Mouse (Mus musculus): ENCODE measurements around the gene Prkcb. TPM values are rescaled to one million over a fixed set of nuclear protein-coding genes. Genes with fewer than 3 reads are reported as not detected.

The Prkcb gene
- 1.9 TPM for polyA plus RNA-seq (2014; fragmentation: Illumina TruSeq; extraction: RNeasy Lipid Tissue Mini Kit (QIAGEN cat#74804); ENCODE audit: low read depth, low replicate concordance)

DNA sequence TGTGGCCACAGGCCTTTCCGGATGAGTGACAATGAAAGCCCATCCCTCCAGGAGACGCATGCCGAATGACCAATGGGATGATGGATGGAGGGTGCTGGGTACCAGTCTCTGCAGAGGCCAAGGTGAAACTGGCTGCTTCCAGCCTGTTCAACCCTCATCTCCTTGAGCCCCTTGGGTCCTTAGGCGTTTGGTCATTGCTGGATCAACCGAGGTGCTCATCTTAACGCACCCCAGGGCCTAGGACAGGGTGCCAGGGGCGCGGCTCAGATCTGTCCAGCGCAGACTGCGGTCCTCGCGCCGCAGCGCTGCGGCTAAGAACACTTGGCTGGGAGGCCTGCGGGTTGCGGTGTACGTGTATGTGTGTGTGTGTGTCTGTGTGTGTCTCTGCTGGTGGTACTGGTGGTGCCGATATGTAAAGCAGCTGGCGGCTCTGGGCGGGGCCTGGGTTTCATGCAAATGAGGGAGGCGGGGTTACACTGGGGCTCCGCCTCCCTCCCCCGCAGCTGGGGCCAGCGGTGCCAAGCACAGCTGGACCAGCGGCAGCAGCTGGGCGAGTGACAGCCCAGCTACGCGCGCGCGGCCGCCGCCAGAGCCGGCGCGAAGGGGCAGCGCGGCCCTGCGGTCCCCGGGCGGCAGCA is at the start of gene Prkcb:
TSS of gene Prkcb (plus strand) at position 147 of the 638 bp plus-strand sequence.

DNA sequence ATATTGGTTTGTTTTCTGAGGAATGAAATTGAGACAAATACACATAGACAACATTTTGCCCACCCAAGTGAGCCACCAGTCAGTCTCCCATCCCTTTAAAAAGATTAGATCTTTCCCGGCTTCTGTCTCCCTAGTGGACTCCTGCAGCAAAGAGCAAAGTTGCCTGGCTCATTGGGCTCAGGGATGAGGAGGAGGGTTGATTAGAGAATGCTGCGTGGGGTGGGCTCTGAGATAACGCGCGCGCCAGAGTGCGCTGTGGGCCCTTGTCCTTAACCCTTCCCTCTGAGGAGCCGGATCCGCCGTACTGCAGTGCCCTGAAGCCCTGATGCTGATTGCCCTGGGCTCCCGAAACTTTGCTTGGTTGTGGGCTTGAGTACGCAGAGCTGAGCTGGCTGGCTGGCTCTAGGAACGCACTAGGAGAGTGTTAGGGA is 381.9 kb downstream of the Prkcb start, which contains the start of gene Cacng3:
TSS of gene Cacng3 (plus strand) at position 51 of the 431 bp plus-strand sequence.

Other genes with a start within 250 kb of the Prkcb start
- 18.4 TPM for gene Ubfd1, start 221.6 kb upstream of the Prkcb start, polyA plus RNA-seq (2014; fragmentation: Illumina TruSeq; extraction: RNeasy Lipid Tissue Mini Kit (QIAGEN cat#74804); ENCODE audit: low read depth, low replicate concordance)
- 11.3 TPM for gene Ears2, start 221.5 kb upstream of the Prkcb start, polyA plus RNA-seq (2014; fragmentation: Illumina TruSeq; extraction: RNeasy Lipid Tissue Mini Kit (QIAGEN cat#74804); ENCODE audit: low read depth, low replicate concordance)
- 1,642 TPM for gene Ndufab1, start 186.9 kb upstream of the Prkcb start, polyA plus RNA-seq (2014; fragmentation: Illumina TruSeq; extraction: RNeasy Lipid Tissue Mini Kit (QIAGEN cat#74804); ENCODE audit: low read depth, low replicate concordance)
- 0.97 TPM for gene Palb2, start 155.8 kb upstream of the Prkcb start, polyA plus RNA-seq (2014; fragmentation: Illumina TruSeq; extraction: RNeasy Lipid Tissue Mini Kit (QIAGEN cat#74804); ENCODE audit: low read depth, low replicate concordance)
- gene Dctn5, start 155.7 kb upstream of the Prkcb start, polyA plus RNA-seq (2014; fragmentation: Illumina TruSeq; extraction: RNeasy Lipid Tissue Mini Kit (QIAGEN cat#74804); ENCODE audit: low read depth, low replicate concordance) = 41.7 TPM
- 0.65 TPM for gene Plk1, start 129.3 kb upstream of the Prkcb start, polyA plus RNA-seq (2014; fragmentation: Illumina TruSeq; extraction: RNeasy Lipid Tissue Mini Kit (QIAGEN cat#74804); ENCODE audit: low read depth, low replicate concordance)
- gene Ern2, start 102.5 kb upstream of the Prkcb start, polyA plus RNA-seq (2014; fragmentation: Illumina TruSeq; extraction: RNeasy Lipid Tissue Mini Kit (QIAGEN cat#74804); ENCODE audit: low read depth, low replicate concordance) = not detected
- 2.9 TPM for gene Chp2, start 69.3 kb upstream of the Prkcb start, polyA plus RNA-seq (2014; fragmentation: Illumina TruSeq; extraction: RNeasy Lipid Tissue Mini Kit (QIAGEN cat#74804); ENCODE audit: low read depth, low replicate concordance)